Mouse (Mus musculus): ENCODE data around the gene Dstyk.

DNA sequence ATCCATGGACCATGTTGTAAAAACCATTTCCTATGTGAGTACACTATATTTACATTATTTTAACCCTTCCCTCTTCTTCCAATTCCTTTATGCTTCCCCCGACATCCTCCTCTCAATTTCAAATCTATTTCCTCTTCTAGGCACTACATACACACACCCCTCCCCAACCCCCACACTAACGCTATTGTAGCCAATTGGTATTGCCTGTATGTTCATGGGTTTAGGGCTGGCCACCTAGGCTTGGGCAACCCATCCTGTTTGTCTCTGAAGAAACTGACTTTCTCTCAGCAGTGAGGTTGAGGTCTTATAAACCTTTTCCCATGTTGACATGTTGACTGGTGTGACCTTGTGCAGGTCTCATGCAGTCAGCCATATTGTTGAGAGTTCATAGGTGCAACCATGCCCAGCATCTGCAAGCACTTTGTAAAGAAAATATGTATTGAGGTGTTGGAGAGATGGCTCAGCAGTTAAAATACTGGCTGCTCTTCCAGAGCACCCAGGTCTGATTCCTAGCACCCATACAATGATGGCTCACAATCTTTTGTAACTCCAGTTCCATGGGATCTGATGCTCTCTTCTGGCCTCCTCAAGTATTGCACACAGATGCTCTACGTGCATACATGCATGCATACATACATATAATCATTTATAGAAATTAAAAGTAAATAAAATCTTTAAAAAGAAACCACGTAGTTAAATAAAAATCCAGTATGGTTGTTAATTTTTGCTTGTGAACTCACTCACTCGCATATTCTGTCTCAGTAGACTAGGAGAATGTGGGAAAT, 5.7 kb downstream of the Dstyk start:
- TF ChIP-seq CTCF (conservative IDR thresholded peaks at IDR 0.05 in 1 of 2, IDR thresholded peaks at IDR 0.05 in 1 of 2; ENCODE audit: low read depth in 2 of 2, low read length in 2 of 2): peak in 1 of 2 experiments; percentile 32; a peak in 1 of 4 replicates
- TF ChIP-seq RAD21 (IDR thresholded peaks at IDR 0.05; ENCODE audit: low read depth, low read length): peak; percentile 30
- TF ChIP-seq ZKSCAN1 (IDR thresholded peaks at IDR 0.05; ENCODE audit: borderline replicate concordance, low read depth, low read length): no peak
- TF ChIP-seq NELFE (IDR thresholded peaks at IDR 0.05; ENCODE audit: low read depth, low read length): no peak
- TF ChIP-seq EP300 (IDR thresholded peaks at IDR 0.05; ENCODE audit: low read length): no peak
- no peak for TF ChIP-seq POLR2A (IDR thresholded peaks at IDR 0.05; ENCODE audit: low read depth, low read length)

Data from CH12.LX (cell line).